Mouse (Mus musculus) gastrocnemius, postnatal 10 days (tissue): ENCODE measurements at regions not wholly inside any gene's neighbourhood (a gene's known extent, or its start where the extent isn't known, plus 50 kb on each side); places are given as distances from the start of the nearest gene placed in this dataset.

Source experiments
- DNase-seq: peaks from one replicate; pipeline ENCODE4 v3.0.0; 2021; ENCODE audit warnings: mixed read lengths

- DNase-seq: no peak
These were observed 212.3 kb upstream of the Sfrp2 start for GRCm38 (mm10) chr3:83553858-83554257.

GRCm38 (mm10) chr3:83556788-83557515 is 209.2 kb upstream of the Sfrp2 start:
- DNase-seq: no peak

GRCm38 (mm10) chr3:83562026-83562425 is 204.1 kb upstream of the Sfrp2 start:
- no peak for DNase-seq

- DNase-seq: no peak
These were observed 190.6 kb upstream of the Sfrp2 start for GRCm38 (mm10) chr3:83575526-83575925.

- peak; percentile 32 for DNase-seq
These were observed 190.0 kb upstream of the Sfrp2 start for GRCm38 (mm10) chr3:83576155-83576554.

GRCm38 (mm10) chr3:83580766-83581165 is 185.4 kb upstream of the Sfrp2 start:
- DNase-seq: no peak

- no peak for DNase-seq
These were observed 183.9 kb upstream of the Sfrp2 start for GRCm38 (mm10) chr3:83582256-83582655.

GRCm38 (mm10) chr3:83583071-83583672 is 182.9 kb upstream of the Sfrp2 start:
- DNase-seq: no peak

- DNase-seq: no peak
These were observed 180.0 kb upstream of the Sfrp2 start for GRCm38 (mm10) chr3:83586086-83586485.

- DNase-seq: no peak
These were observed 179.6 kb upstream of the Sfrp2 start for GRCm38 (mm10) chr3:83586551-83586950.

GRCm38 (mm10) chr3:83589127-83589526 is 177.0 kb upstream of the Sfrp2 start:
- no peak for DNase-seq

- DNase-seq: no peak
These were observed 174.9 kb upstream of the Sfrp2 start for GRCm38 (mm10) chr3:83591206-83591605.

GRCm38 (mm10) chr3:83593321-83593720 is 172.8 kb upstream of the Sfrp2 start:
- no peak for DNase-seq

- no peak for DNase-seq
These were observed 164.6 kb upstream of the Sfrp2 start for GRCm38 (mm10) chr3:83601506-83601905.

GRCm38 (mm10) chr3:83609095-83609770 is 156.9 kb upstream of the Sfrp2 start:
- no peak for DNase-seq

GRCm38 (mm10) chr3:83620435-83620834 is 145.7 kb upstream of the Sfrp2 start:
- DNase-seq: no peak

GRCm38 (mm10) chr3:83633032-83633431 is 133.1 kb upstream of the Sfrp2 start:
- DNase-seq: no peak

GRCm38 (mm10) chr3:83640433-83640832 is 125.7 kb upstream of the Sfrp2 start:
- no peak for DNase-seq

GRCm38 (mm10) chr3:83663716-83664115 is 102.4 kb upstream of the Sfrp2 start:
- no peak for DNase-seq

- DNase-seq: no peak
These were observed 90.0 kb upstream of the Sfrp2 start for GRCm38 (mm10) chr3:83676147-83676546.

GRCm38 (mm10) chr3:83686611-83687010 is 79.5 kb upstream of the Sfrp2 start:
- DNase-seq: no peak

- DNase-seq: no peak
These were observed 78.6 kb upstream of the Sfrp2 start for GRCm38 (mm10) chr3:83687503-83687902.
